Mouse (Mus musculus): ENCODE results near the gene Gm11634.
"Not testable (repeated sequence)": the region's sequence is repeated elsewhere in the genome, so short reads cannot be mapped to it uniquely, and the experiment has no call there.

Gm11634 gene

GRCm38 (mm10) chr11:101599156-101599555 lies at the start of gene Gm11634:
Gm11634 (minus strand) TSS chr11:101599256.
- in situ Hi-C loops (cut with MboI, MseI): no loop called here

- in situ Hi-C loops (cut with MboI, MseI): not testable (repeated sequence)
These were observed 48.0 kb upstream of the Gm11634 start for GRCm38 (mm10) chr11:101647093-101647492.

DNA sequence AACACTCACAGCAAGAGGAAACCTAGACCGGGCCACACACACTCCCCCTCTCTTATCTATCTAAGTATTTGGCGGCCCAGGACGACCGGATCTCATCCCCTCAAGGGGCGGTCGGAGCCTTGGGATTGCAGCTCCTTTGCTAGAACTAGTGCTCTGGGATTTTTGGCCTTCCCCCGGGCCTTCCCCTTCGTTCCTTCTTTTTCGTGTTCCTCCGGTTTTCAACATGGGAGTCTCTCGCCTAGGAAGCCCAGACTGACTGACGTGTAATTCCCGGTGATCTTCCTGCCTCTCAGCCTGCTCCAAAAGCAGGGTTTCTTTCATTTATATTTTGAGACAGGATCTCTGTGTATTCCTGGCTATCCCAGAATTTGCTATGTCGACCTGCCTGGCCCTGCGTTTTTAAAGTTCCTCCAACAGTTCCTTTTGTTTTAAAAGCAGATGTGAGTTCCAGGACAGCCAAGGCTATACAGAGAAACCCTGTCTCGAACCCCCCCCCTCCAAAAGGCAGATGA lies 47.3 kb upstream of the Gm11634 start:
- in situ Hi-C loops (cut with MboI, MseI): not testable (repeated sequence)

DNA sequence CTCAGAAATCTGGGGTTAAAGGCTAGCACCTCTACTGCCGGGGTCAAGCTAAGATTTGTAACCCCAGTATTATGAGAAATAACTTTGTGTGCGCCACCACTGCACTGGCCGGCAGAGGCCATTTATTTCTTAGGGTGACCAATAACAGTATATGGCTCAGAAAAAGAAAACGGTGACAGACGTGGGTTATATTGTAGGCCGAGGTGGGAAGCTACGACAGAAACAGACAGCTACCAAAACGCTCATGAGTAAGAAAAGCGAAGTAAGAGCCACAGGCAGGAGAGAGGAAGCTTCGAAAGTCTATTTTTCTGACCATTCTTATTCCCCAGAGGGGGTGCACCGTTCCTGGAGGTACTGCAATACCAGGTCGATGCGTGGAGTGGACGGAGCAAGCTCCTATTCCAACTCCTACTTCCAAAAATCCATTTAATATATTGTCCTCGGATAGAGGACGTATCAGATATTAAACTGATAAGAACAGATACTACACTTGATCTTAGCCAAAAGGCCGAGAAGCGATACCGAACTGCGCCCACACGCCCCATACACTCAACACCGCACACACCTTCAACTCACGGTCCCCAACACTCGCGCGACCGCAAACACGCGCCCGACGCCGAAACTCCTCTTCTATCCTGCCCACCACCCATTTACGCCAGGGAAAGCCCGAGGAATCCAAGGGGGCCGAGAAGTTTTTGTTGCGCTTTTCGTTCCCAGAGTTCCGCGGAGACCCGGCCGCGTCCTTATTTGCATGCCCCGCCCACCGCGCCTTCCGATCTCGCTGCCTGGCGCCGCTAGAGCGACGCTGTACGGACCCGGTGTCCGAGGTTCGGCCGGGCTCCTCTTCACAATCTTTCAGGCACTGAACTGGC lies 46.6 kb upstream of the Gm11634 start:
- in situ Hi-C loops (cut with MboI, MseI): not testable (repeated sequence)

GRCm38 (mm10) chr11:101645043-101645410 lies 46.0 kb upstream of the Gm11634 start:
- in situ Hi-C loops (cut with MboI, MseI): not testable (repeated sequence)

DNA sequence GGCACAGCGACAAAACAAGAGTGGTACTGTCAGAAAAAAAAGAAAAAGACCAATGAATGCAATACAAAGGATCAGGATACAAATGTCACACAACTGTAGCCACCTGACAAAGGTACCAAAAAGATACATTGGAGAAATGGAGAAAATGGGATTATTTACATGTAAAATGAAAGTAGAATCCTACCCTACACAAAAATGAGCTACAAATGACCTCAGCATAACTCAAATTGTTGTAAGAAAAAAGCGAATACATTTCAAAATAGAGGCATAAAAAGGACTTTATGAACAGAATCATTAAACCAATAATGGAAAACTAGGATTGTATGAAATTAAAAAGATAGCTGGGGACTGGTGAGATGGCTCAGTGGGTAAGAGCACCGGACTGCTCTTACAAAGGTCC lies 45.5 kb upstream of the Gm11634 start:
- in situ Hi-C loops (cut with MboI, MseI): no loop called here

- in situ Hi-C loops (cut with MboI, MseI): no loop called here
These were observed 43.9 kb upstream of the Gm11634 start for GRCm38 (mm10) chr11:101642931-101643330.

- in situ Hi-C loops (cut with MboI, MseI): not testable (repeated sequence)
These were observed 42.9 kb upstream of the Gm11634 start for GRCm38 (mm10) chr11:101641710-101642642.

DNA sequence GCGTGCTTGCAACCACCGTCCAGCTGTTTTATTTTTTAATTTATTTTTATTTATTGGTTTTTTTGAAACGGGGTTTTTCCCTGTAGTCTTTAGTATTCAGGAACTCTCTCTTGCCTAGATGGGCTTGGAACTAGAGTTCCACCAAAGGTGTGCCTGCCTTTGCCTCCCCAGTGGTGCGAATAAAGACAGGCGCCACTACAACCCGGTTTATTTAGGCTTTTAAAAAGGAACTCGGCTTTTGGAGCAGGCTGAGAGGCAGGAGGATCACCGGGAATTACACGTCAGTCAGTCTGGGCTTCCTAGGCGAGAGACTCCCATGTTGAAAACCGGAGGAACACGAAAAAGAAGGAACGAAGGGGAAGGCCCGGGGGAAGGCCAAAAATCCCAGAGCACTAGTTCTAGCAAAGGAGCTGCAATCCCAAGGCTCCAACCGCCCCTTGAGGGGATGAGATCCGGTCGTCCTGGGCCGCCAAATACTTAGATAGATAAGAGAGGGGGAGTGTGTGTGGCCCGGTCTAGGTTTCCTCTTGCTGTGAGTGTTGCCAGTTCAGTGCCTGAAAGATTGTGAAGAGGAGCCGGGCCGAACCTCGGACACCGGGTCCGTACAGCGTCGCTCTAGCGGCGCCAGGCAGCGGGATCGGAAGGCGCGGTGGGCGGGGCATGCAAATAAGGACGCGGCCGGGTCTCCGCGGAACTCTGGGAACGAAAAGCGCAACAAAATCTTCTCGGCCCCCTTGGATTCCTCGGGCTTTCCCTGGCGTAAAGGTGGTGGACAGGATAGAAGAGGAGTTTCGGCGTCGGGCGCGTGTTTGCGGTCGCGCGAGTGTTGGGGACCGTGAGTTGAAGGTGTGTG lies 42.0 kb upstream of the Gm11634 start:
- in situ Hi-C loops (cut with MboI, MseI): not testable (repeated sequence)

- in situ Hi-C loops (cut with MboI, MseI): no loop called here
These were observed 40.7 kb upstream of the Gm11634 start for GRCm38 (mm10) chr11:101639761-101640160.

- in situ Hi-C loops (cut with MboI, MseI): no loop called here
These were observed 36.6 kb upstream of the Gm11634 start for GRCm38 (mm10) chr11:101635660-101636059.

DNA sequence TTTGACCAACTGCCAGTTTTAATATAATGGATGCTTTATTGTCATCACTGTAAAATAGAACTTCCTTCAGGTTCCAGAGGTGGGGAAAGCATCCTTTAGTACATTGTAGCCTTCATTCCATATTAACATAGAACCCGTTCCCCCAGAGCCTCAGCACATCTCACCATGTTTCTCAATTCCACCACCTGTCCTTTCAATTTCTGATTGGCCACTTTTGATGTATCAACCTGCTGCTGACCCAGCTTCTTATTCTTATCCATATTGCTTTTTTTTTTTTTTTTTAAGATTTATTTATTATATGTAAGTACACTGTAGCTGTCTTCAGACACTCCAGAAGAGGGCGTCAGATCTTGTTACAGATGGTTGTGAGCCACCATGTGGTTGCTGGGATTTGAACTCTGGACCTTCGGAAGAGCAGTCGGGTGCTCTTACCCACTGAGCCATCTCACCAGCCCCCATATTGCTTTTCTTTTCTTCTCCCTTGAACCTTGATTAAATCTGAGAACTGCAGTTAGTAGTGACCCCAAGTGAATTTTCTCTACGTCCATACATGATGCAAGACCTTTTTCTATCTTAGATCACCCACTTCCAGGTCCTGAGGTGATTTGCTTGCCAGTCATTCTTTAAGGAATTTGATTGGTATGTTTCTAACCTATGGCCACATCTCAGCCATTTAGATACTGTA lies 29.8 kb upstream of the Gm11634 start:
- in situ Hi-C loops (cut with MboI, MseI): not testable (repeated sequence)

- in situ Hi-C loops (cut with MboI, MseI): no loop called here
These were observed 29.0 kb upstream of the Gm11634 start for GRCm38 (mm10) chr11:101627857-101628559.

GRCm38 (mm10) chr11:101626995-101627856 lies 28.2 kb upstream of the Gm11634 start, which contains the start of gene Rdm1:
Rdm1 (plus strand) TSS chr11:101627195.
- in situ Hi-C loops (cut with MboI, MseI): no loop called here

- in situ Hi-C loops (cut with MboI, MseI): no loop called here
These were observed 27.6 kb upstream of the Gm11634 start for GRCm38 (mm10) chr11:101626649-101626994.

DNA sequence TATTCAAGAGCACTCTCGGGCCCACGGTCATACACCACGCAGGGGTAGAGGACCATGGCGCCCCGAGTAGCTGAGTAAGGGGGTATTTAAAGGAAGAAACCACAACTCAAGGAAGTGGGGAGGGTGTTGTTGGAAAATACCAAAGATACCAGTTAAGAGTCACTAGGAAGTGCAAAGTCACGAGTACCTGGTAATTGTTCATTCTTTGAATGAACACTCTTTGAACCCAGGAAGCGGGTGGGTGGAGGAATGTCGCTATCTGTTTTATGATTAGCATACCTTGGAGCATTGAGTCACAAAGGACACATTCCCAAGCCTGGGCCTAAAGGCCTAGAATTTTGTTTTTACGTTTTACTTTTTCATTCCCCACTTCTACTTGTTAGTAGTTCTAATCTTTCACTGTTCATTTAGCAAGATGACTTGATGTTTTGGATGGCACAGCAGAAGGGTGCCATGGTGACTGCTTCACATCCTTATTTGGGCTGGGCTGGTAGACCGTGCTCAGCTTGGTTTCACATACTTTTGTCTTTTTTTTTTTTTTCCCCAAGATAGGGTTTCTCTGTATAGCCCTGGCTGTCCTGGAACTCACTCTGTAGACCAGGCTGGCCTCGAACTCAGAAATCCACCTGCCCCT lies 21.1 kb upstream of the Gm11634 start:
- in situ Hi-C loops (cut with MboI, MseI): not testable (repeated sequence)

DNA sequence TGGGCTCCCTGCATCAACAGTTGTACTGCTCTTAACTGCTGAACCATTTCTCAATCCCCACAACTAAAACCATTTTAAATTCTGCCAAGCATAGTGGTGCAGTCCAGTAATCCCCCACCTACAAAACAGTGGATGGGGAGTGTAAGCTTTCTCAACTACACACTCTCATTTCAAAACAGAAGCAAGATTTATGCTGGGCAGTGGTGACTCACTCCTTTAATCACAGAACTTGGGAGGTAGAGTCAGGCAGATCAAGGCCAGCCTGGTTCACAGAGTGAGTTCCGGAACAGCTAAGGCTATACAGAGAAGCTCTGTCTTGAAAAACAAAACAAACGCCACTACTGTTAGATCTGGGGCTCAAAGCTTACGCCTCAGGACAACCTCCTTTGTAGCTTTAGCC lies 19.5 kb upstream of the Gm11634 start:
- in situ Hi-C loops (cut with MboI, MseI): no loop called here

GRCm38 (mm10) chr11:101617849-101618248 lies 18.8 kb upstream of the Gm11634 start:
- in situ Hi-C loops (cut with MboI, MseI): no loop called here
